Mouse (Mus musculus): Measurements from ENCODE around the gene Mgat4e. TPM values are rescaled to one million over a fixed set of nuclear protein-coding genes. Genes with fewer than 3 reads are reported as not detected.

Mgat4e gene
- polyA plus RNA-seq, 1 experiment: not detected

DNA sequence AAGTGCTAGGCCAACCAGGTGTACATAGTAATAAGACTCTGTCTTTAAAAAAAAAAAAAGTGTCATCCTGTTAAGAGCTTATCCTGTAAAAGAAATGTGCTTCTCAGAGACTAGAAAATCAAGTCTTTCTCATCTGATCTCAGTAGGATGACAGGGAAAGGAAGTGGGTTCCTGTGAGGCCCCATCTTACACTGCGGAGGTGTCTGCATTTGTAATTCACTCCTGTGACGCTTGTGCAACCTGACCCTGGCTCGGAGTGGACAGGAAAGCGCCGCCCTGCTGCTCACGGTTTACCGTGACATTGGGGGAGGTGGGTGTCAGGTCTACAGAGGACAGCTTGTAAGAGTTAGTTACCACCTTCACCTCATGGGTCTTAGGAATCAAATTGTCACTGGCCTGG lies 39.5 kb downstream of the Mgat4e start:
- Histone ChIP-seq H3K36me3 (ENCODE audit: control insufficient read depth, insufficient read depth, low read length) (peaks cover 10% of the 10 kb centered on the region), H3K4me1 (ENCODE audit: control insufficient read depth, insufficient read depth, insufficient read length) (no peaks in the 10 kb centered on the region), H3K27ac (ENCODE audit: insufficient read depth, low read length) (no peak overlapping the region), H3K4me3 (ENCODE audit: extremely low read depth, insufficient read depth, insufficient read length) (no peak overlapping the region), H3K27me3 (ENCODE audit: control insufficient read depth, insufficient read depth, low read length) (peaks cover 6% of the 10 kb centered on the region; the same call in 1 of the 2 replicates)
- 41% methylated on average over 7 of the region's 7 CpGs for WGBS
- no peak for TF ChIP-seq CTCF (IDR thresholded peaks at IDR 0.05; ENCODE audit: extremely low read depth, insufficient read depth, insufficient read length, insufficient replicate concordance)
- no peak for TF ChIP-seq POLR2A (IDR thresholded peaks at IDR 0.05; ENCODE audit: low read depth, low read length)
- DNase-seq (ENCODE audit: low read depth in 1 of 2, low spot score in 2 of 2): peak in 1 of 2 experiments; percentile 26

DNA sequence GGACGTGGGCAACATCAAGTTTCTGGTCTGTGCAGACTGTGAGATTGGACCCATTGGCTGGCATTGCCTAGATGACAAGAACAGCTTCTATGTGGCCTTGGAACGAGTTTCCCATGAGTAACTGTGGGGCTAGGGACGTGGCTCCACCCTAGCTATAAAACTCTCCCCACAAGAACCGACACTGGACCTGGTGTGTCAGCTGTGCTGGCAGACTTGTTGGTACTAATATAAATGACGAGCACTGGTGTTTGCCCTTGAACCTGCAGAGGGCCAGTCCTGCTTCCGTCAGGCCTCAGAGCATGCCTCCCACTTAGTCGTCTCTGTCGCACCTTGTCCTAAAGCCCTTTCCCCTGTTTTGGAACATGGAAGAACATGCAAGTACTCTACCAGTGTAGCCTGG lies 43.3 kb downstream of the Mgat4e start:
- H3K27me3 ChIP-seq (ENCODE audit: control insufficient read depth, insufficient read depth, low read length): no peaks in the 10 kb centered on the region
- WGBS: 95% methylated on average over 8 of the region's 8 CpGs
- H3K36me3 ChIP-seq (ENCODE audit: control insufficient read depth, insufficient read depth, low read length): peaks cover 10% of the 10 kb centered on the region
- no peak for DNase-seq (ENCODE audit: low read depth in 1 of 2, low spot score in 2 of 2)
- no peaks in the 10 kb centered on the region for H3K4me1 ChIP-seq (ENCODE audit: control insufficient read depth, insufficient read depth, insufficient read length)
- H3K4me3 ChIP-seq (ENCODE audit: extremely low read depth, insufficient read depth, insufficient read length): no peak overlapping the region
- TF ChIP-seq POLR2A (IDR thresholded peaks at IDR 0.05; ENCODE audit: low read depth, low read length): no peak
- TF ChIP-seq CTCF (IDR thresholded peaks at IDR 0.05; ENCODE audit: extremely low read depth, insufficient read depth, insufficient read length, insufficient replicate concordance): no peak
- no peak overlapping the region for H3K27ac ChIP-seq (ENCODE audit: insufficient read depth, low read length)

DNA sequence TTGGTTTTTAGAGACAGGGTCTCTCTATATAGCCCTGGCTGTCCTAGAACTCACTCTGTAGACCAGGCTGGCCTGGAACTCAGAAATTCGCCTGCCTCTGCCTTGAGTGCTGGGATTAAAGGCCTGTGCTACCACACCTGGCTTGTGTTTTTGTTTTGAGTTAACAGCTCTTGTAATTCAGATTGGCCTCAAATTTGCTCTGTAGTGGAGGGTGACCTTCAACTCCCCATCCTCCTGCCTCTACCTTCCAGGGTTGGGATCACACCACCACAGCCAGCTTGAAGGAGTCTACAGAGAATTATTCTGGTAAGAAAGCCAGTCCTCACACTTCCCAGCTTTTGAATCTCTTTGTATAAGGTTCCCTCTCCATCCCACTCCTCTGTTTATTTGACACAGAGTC lies 48.6 kb downstream of the Mgat4e start:
- Histone ChIP-seq H3K4me3 (ENCODE audit: extremely low read depth, insufficient read depth, insufficient read length) (no peak overlapping the region), H3K27ac (ENCODE audit: insufficient read depth, low read length) (no peak overlapping the region), H3K27me3 (ENCODE audit: control insufficient read depth, insufficient read depth, low read length) (no peaks in the 10 kb centered on the region), H3K36me3 (ENCODE audit: control insufficient read depth, insufficient read depth, low read length) (peaks cover 7% of the 10 kb centered on the region; the same call in 1 of the 2 replicates), H3K4me1 (ENCODE audit: control insufficient read depth, insufficient read depth, insufficient read length) (no peaks in the 10 kb centered on the region)
- WGBS: 100% methylated on average over 1 of the region's 1 CpGs
- TF ChIP-seq POLR2A (IDR thresholded peaks at IDR 0.05; ENCODE audit: low read depth, low read length) (no peak), CTCF (IDR thresholded peaks at IDR 0.05; ENCODE audit: extremely low read depth, insufficient read depth, insufficient read length, insufficient replicate concordance) (no peak)
- DNase-seq (ENCODE audit: low read depth in 1 of 2, low spot score in 2 of 2): no peak

- DNase-seq (ENCODE audit: low read depth in 1 of 2, low spot score in 2 of 2): no peak
- H3K27ac ChIP-seq (ENCODE audit: insufficient read depth, low read length): no peak overlapping the region
- H3K4me3 ChIP-seq (ENCODE audit: extremely low read depth, insufficient read depth, insufficient read length): no peak overlapping the region
- H3K4me1 ChIP-seq (ENCODE audit: control insufficient read depth, insufficient read depth, insufficient read length): peaks cover 2% of the 10 kb centered on the region; the same call in 1 of the 2 replicates
- no peak for TF ChIP-seq POLR2A (IDR thresholded peaks at IDR 0.05; ENCODE audit: low read depth, low read length)
- TF ChIP-seq CTCF (IDR thresholded peaks at IDR 0.05; ENCODE audit: extremely low read depth, insufficient read depth, insufficient read length, insufficient replicate concordance): no peak
- WGBS: 87% methylated on average over 10 of the region's 10 CpGs
- no peaks in the 10 kb centered on the region for H3K27me3 ChIP-seq (ENCODE audit: control insufficient read depth, insufficient read depth, low read length)
- H3K36me3 ChIP-seq (ENCODE audit: control insufficient read depth, insufficient read depth, low read length): peaks cover 2% of the 10 kb centered on the region; the same call in 1 of the 2 replicates
These were observed 53.5 kb downstream of the Mgat4e start for GRCm38 (mm10) chr1:134495991-134496390.

- Histone ChIP-seq H3K4me1 (ENCODE audit: control insufficient read depth, insufficient read depth, insufficient read length) (peaks cover 2% of the 10 kb centered on the region; the same call in 1 of the 2 replicates), H3K4me3 (ENCODE audit: extremely low read depth, insufficient read depth, insufficient read length) (peak overlapping the region; percentile 82), H3K36me3 (ENCODE audit: control insufficient read depth, insufficient read depth, low read length) (peaks cover 2% of the 10 kb centered on the region; the same call in 1 of the 2 replicates), H3K27me3 (ENCODE audit: control insufficient read depth, insufficient read depth, low read length) (no peaks in the 10 kb centered on the region), H3K27ac (ENCODE audit: insufficient read depth, low read length) (peak overlapping the region; percentile 98)
- no peak for DNase-seq (ENCODE audit: low read depth in 1 of 2, low spot score in 2 of 2)
- TF ChIP-seq CTCF (IDR thresholded peaks at IDR 0.05; ENCODE audit: extremely low read depth, insufficient read depth, insufficient read length, insufficient replicate concordance) (no peak), POLR2A (IDR thresholded peaks at IDR 0.05; ENCODE audit: low read depth, low read length) (no peak)
- 9% methylated on average over 5 of the region's 5 CpGs for WGBS
These were observed 54.3 kb downstream of the Mgat4e start for GRCm38 (mm10) chr1:134495216-134495539.

GRCm38 (mm10) chr1:134494428-134495215 lies 54.9 kb downstream of the Mgat4e start, which contains the start of gene Rabif:
TSS of gene Rabif (plus strand) at chr1:134494648.
- DNase-seq (ENCODE audit: low read depth in 1 of 2, low spot score in 2 of 2): peak; percentile 96 to 99
- under 1% methylated on average over 57 of the region's 58 CpGs for WGBS
- peak within 1 kb of the TSS; percentile 98 for H3K27ac ChIP-seq (ENCODE audit: insufficient read depth, low read length)

GRCm38 (mm10) chr1:134493956-134494355 lies 55.5 kb downstream of the Mgat4e start:
- Histone ChIP-seq H3K27ac (ENCODE audit: insufficient read depth, low read length) (peak overlapping the region; percentile 82), H3K27me3 (ENCODE audit: control insufficient read depth, insufficient read depth, low read length) (no peaks in the 10 kb centered on the region), H3K36me3 (ENCODE audit: control insufficient read depth, insufficient read depth, low read length) (peaks cover 8% of the 10 kb centered on the region), H3K4me3 (ENCODE audit: extremely low read depth, insufficient read depth, insufficient read length) (peak overlapping the region; percentile 82), H3K4me1 (ENCODE audit: control insufficient read depth, insufficient read depth, insufficient read length) (peaks cover 2% of the 10 kb centered on the region; the same call in 1 of the 2 replicates)
- WGBS: 6% methylated on average over 5 of the region's 5 CpGs
- TF ChIP-seq POLR2A (IDR thresholded peaks at IDR 0.05; ENCODE audit: low read depth, low read length) (no peak), CTCF (IDR thresholded peaks at IDR 0.05; ENCODE audit: extremely low read depth, insufficient read depth, insufficient read length, insufficient replicate concordance) (no peak)
- DNase-seq (ENCODE audit: low read depth in 1 of 2, low spot score in 2 of 2): no peak

More at GRCm38 (mm10) chr1:134494428-134495215, 54.9 kb downstream of the Mgat4e start, which contains the start of gene Rabif:
- TF ChIP-seq POLR2A (IDR thresholded peaks at IDR 0.05; ENCODE audit: low read depth, low read length) (peak; percentile 75), CTCF (IDR thresholded peaks at IDR 0.05; ENCODE audit: extremely low read depth, insufficient read depth, insufficient read length, insufficient replicate concordance) (peak; percentile 8; the same call in 1 of the 2 replicates)
- H3K27me3 ChIP-seq (ENCODE audit: control insufficient read depth, insufficient read depth, low read length): no peaks in the 10 kb centered on the region
- peak within 1 kb of the TSS; percentile 82 for H3K4me3 ChIP-seq (ENCODE audit: extremely low read depth, insufficient read depth, insufficient read length)
- H3K4me1 ChIP-seq (ENCODE audit: control insufficient read depth, insufficient read depth, insufficient read length): peaks cover 2% of the 10 kb centered on the region; the same call in 1 of the 2 replicates
- 0 out of 2 replicates have a peak, but pooled peaks cover 4% of the 10 kb centered on the region for H3K36me3 ChIP-seq (ENCODE audit: control insufficient read depth, insufficient read depth, low read length)
